Mouse (Mus musculus) intestine, embryonic 16.5 days (tissue): ENCODE results near the gene Fam189b. TPM values are rescaled to one million over a fixed set of nuclear protein-coding genes. Genes with fewer than 3 reads are reported as not detected.
A peak's percentile ranks its signal among the peaks of the same experiment; 100 is the strongest.

ENCODE experiments used
- ATAC-seq: fragments of 200-750 bp; cut with Nextera tagmentation; 2 replicates; pipeline ENCODE4 v1.8.0; 2017; ENCODE audit warnings: moderate TSS enrichment, moderate library complexity
- H3K27ac ChIP-seq: fragments of 300-500 bp; sonication (generic); 2 replicates; pipeline ENCODE4 v1.5.1; 2014; ENCODE audit warnings: mild to moderate bottlenecking, low read length
- H3K27me3 ChIP-seq: fragments of 300-500 bp; sonication (generic); replicated peaks from 2 replicates; pipeline ENCODE4 v1.6.1; 2014; ENCODE audit warnings: low read length, control low read depth, mixed read lengths; ENCODE audit not compliant: control insufficient read depth, insufficient read depth
- H3K36me3 ChIP-seq: fragments of 300-500 bp; sonication (generic); 2 replicates; pipeline ENCODE4 v1.6.1; 2014; ENCODE audit warnings: low read length, control low read depth; ENCODE audit not compliant: control insufficient read depth, insufficient read depth
- H3K4me1 ChIP-seq: fragments of 300-500 bp; sonication (generic); 2 replicates; pipeline ENCODE4 v1.6.1; 2014; ENCODE audit warnings: low read length, control low read depth, mixed read lengths; ENCODE audit not compliant: control insufficient read depth, insufficient read depth
- H3K4me2 ChIP-seq: fragments of 300-500 bp; sonication (generic); 2 replicates; pipeline ENCODE4 v1.6.1; 2014; ENCODE audit warnings: low read depth, low read length, control low read depth
- H3K4me3 ChIP-seq: fragments of 300-500 bp; sonication (generic); 2 replicates; pipeline ENCODE4 v1.5.1; 2014; ENCODE audit warnings: mild to moderate bottlenecking, low read length
- H3K9ac ChIP-seq: fragments of 300-500 bp; sonication (generic); 2 replicates; pipeline ENCODE4 v1.6.1; 2014; ENCODE audit warnings: low read depth, low read length
- H3K9me3 ChIP-seq: fragments of 300-500 bp; sonication (generic); 2 replicates; pipeline ENCODE4 v1.6.1; 2016; ENCODE audit warnings: low read length, control low read depth; ENCODE audit not compliant: control insufficient read depth
- WGBS: fragments of 180-500 bp; shearing (Covaris S2); extraction: QIAGEN DNeasy Blood & Tissue Kit; methylation state at CpG from one replicate; pipeline ENCODE4 v1.1.7; 2014; 5-methylcytosine and 5-hydroxymethylcytosine counted together
- polyA plus RNA-seq: library from polyadenylated mRNA; unstranded; fragments of >200 nt; fragmentation: Nextera tagmentation; extraction: Ambion mirVana; gene quantifications from 2 replicates; pipeline ENCODE4 v1.2.1, GENCODE M21; 2015

The Fam189b gene
- polyA plus RNA-seq, 1 experiment from 2014 or later: 20.8 TPM

- Histone ChIP-seq H3K27ac (no peak overlapping the region), H3K4me1 (peaks cover 28% of the 10 kb centered on the region), H3K36me3 (peaks cover 4% of the 10 kb centered on the region), H3K9me3 (no peaks in the 10 kb centered on the region), H3K27me3 (no peaks in the 10 kb centered on the region), H3K4me3 (peak overlapping the region; percentile 91), H3K9ac (peak overlapping the region; percentile 96), H3K4me2 (peak overlapping the region; percentile 80; the same call in 1 of the 2 replicates)
- 76% methylated on average over 5 of the region's 5 CpGs for WGBS
- ATAC-seq: no peak
These were observed 19.2 kb upstream of the Fam189b start for GRCm38 (mm10) chr3:89163643-89164245.

GRCm38 (mm10) chr3:89164506-89165267, 18.3 kb upstream of the Fam189b start, which contains the start of gene Clk2:
Clk2 (plus strand) TSS chr3:89164795.
- under 1% methylated on average over 78 of the region's 79 CpGs for WGBS
- Histone ChIP-seq H3K9ac (peak within 1 kb of the TSS; percentile 96), H3K4me2 (peak within 1 kb of the TSS; percentile 80), H3K9me3 (no peaks in the 10 kb centered on the region), H3K27me3 (no peaks in the 10 kb centered on the region), H3K4me1 (peaks cover 23% of the 10 kb centered on the region), H3K4me3 (peak within 1 kb of the TSS; percentile 91), H3K36me3 (peaks cover 13% of the 10 kb centered on the region), H3K27ac (peak within 1 kb of the TSS; percentile 95)
- peak; percentile 98 for ATAC-seq

- 15% methylated on average over 12 of the region's 12 CpGs for WGBS
- no peak for ATAC-seq
These were observed 17.6 kb upstream of the Fam189b start for GRCm38 (mm10) chr3:89165268-89165870.

GRCm38 (mm10) chr3:89166945-89167344, 16.0 kb upstream of the Fam189b start:
- WGBS: 93% methylated on average over 19 of the region's 19 CpGs

More at GRCm38 (mm10) chr3:89165268-89165870, 17.6 kb upstream of the Fam189b start:
- H3K36me3 ChIP-seq: peaks cover 18% of the 10 kb centered on the region
- H3K9ac ChIP-seq: peak overlapping the region; percentile 96
- peak overlapping the region; percentile 91 for H3K4me3 ChIP-seq
- H3K27me3 ChIP-seq: no peaks in the 10 kb centered on the region
- peak overlapping the region; percentile 80 for H3K4me2 ChIP-seq
- H3K4me1 ChIP-seq: peaks cover 19% of the 10 kb centered on the region
- peak overlapping the region; percentile 95 for H3K27ac ChIP-seq
- H3K9me3 ChIP-seq: no peaks in the 10 kb centered on the region

GRCm38 (mm10) chr3:89174844-89175243, 8.1 kb upstream of the Fam189b start:
- 92% methylated on average over 11 of the region's 11 CpGs for WGBS
- H3K9ac ChIP-seq: no peak overlapping the region
- no peak for ATAC-seq
- H3K9me3 ChIP-seq: no peaks in the 10 kb centered on the region
- H3K4me3 ChIP-seq: no peak overlapping the region
- no peak overlapping the region for H3K27ac ChIP-seq
- H3K27me3 ChIP-seq: no peaks in the 10 kb centered on the region
- no peak overlapping the region for H3K4me2 ChIP-seq
- H3K36me3 ChIP-seq: peaks cover 32% of the 10 kb centered on the region
- peaks cover 9% of the 10 kb centered on the region for H3K4me1 ChIP-seq

More at GRCm38 (mm10) chr3:89166945-89167344, 16.0 kb upstream of the Fam189b start:
- H3K36me3 ChIP-seq: peaks cover 23% of the 10 kb centered on the region
- H3K4me2 ChIP-seq: no peak overlapping the region
- no peaks in the 10 kb centered on the region for H3K9me3 ChIP-seq
- peaks cover 18% of the 10 kb centered on the region for H3K4me1 ChIP-seq
- ATAC-seq: no peak
- H3K4me3 ChIP-seq: no peak overlapping the region
- H3K27ac ChIP-seq: no peak overlapping the region
- H3K9ac ChIP-seq: no peak overlapping the region
- H3K27me3 ChIP-seq: no peaks in the 10 kb centered on the region

GRCm38 (mm10) chr3:89175544-89175943, 7.4 kb upstream of the Fam189b start:
- H3K27ac ChIP-seq: no peak overlapping the region
- no peaks in the 10 kb centered on the region for H3K27me3 ChIP-seq
- 91% methylated on average over 10 of the region's 10 CpGs for WGBS
- peaks cover 27% of the 10 kb centered on the region for H3K36me3 ChIP-seq
- H3K9ac ChIP-seq: no peak overlapping the region
- H3K4me1 ChIP-seq: peaks cover 9% of the 10 kb centered on the region
- H3K9me3 ChIP-seq: no peaks in the 10 kb centered on the region
- no peak overlapping the region for H3K4me2 ChIP-seq
- ATAC-seq: no peak
- no peak overlapping the region for H3K4me3 ChIP-seq

- H3K27ac ChIP-seq: no peak overlapping the region
- no peak overlapping the region for H3K4me2 ChIP-seq
- H3K4me3 ChIP-seq: no peak overlapping the region
- H3K4me1 ChIP-seq: peaks cover 9% of the 10 kb centered on the region
- no peaks in the 10 kb centered on the region for H3K27me3 ChIP-seq
- H3K9ac ChIP-seq: no peak overlapping the region
- WGBS: 80% methylated on average over 7 of the region's 7 CpGs
- H3K36me3 ChIP-seq: peaks cover 26% of the 10 kb centered on the region
- no peaks in the 10 kb centered on the region for H3K9me3 ChIP-seq
- ATAC-seq: 0 out of 2 replicates have a peak, but pooled peaks have one; percentile 1
These were observed 6.5 kb upstream of the Fam189b start for GRCm38 (mm10) chr3:89176421-89176820.

GRCm38 (mm10) chr3:89177242-89178106, 5.5 kb upstream of the Fam189b start, which contains the start of gene Scamp3:
Scamp3 (plus strand) TSS chr3:89177473.
- Histone ChIP-seq H3K4me3 (peak within 1 kb of the TSS; percentile 70), H3K9me3 (no peaks in the 10 kb centered on the region), H3K4me1 (peaks cover 12% of the 10 kb centered on the region), H3K27ac (peak within 1 kb of the TSS; percentile 80), H3K4me2 (peak within 1 kb of the TSS; percentile 69), H3K27me3 (no peaks in the 10 kb centered on the region), H3K9ac (peak within 1 kb of the TSS; percentile 80), H3K36me3 (peaks cover 26% of the 10 kb centered on the region)
- under 1% methylated on average over 43 of the region's 43 CpGs for WGBS
- ATAC-seq: peak; percentile 95
